Mouse (Mus musculus): ENCODE data around the gene Cracr2a. TPM values are rescaled to one million over a fixed set of nuclear protein-coding genes. Genes with fewer than 3 reads are reported as not detected.
A peak's percentile ranks its signal among the peaks of the same experiment; 100 is the strongest.

Cracr2a gene
- total and polyA plus RNA-seq, 2 experiments from 2014 or later, result 0.52 to 1.0 TPM

GRCm38 (mm10) chr6:127617258-127618025, 56.3 kb downstream of the Cracr2a start:
- Histone ChIP-seq H3K4me1 (ENCODE audit: insufficient read depth, low read length) (0 out of 2 replicates have a peak, but pooled peaks cover 2% of the 10 kb centered on the region), H3K27ac (no peak overlapping the region), H3K9me3 (ENCODE audit: low read length) (no peaks in the 10 kb centered on the region), H3K4me2 (ENCODE audit: low read depth, low read length) (0 out of 2 replicates have a peak overlapping the region, but pooled peaks have one; percentile 27), H3K9ac (replicated peaks; ENCODE audit: low read length) (no peak overlapping the region), H3K27me3 (ENCODE audit: insufficient read depth, low read length) (no peaks in the 10 kb centered on the region), H3K4me3 (ENCODE audit: low read length) (no peak overlapping the region), H3K36me3 (ENCODE audit: insufficient read depth, low read length) (no peaks in the 10 kb centered on the region)
- DNase-seq (ENCODE audit: low spot score) (peak; percentile 81), ATAC-seq (peak; percentile 30; the same call in 1 of the 2 replicates)
- TF ChIP-seq CTCF (IDR thresholded peaks at IDR 0.05; ENCODE audit: low read depth), result peak; percentile 88
- whole genome bisulfite sequencing, result 31% methylated on average over 10 of the region's 10 CpGs

- no peaks in the 10 kb centered on the region for H3K9me3 ChIP-seq (ENCODE audit: low read length)
- H3K27me3 ChIP-seq (ENCODE audit: insufficient read depth, low read length), result no peaks in the 10 kb centered on the region
- H3K27ac ChIP-seq, result no peak overlapping the region
- 67% methylated on average over 4 of the region's 4 CpGs for WGBS
- ATAC-seq (no peak), DNase-seq (ENCODE audit: low spot score) (no peak)
- TF ChIP-seq CTCF (IDR thresholded peaks at IDR 0.05; ENCODE audit: low read depth), result no peak
- no peak overlapping the region for H3K4me2 ChIP-seq (ENCODE audit: low read depth, low read length)
- H3K4me3 ChIP-seq (ENCODE audit: low read length), result no peak overlapping the region
- H3K9ac ChIP-seq (replicated peaks; ENCODE audit: low read length), result no peak overlapping the region
- H3K4me1 ChIP-seq (ENCODE audit: insufficient read depth, low read length), result 0 out of 2 replicates have a peak, but pooled peaks cover 2% of the 10 kb centered on the region
- no peaks in the 10 kb centered on the region for H3K36me3 ChIP-seq (ENCODE audit: insufficient read depth, low read length)
Observed at GRCm38 (mm10) chr6:127618686-127619085, 57.5 kb downstream of the Cracr2a start.

- no peaks in the 10 kb centered on the region for H3K36me3 ChIP-seq (ENCODE audit: insufficient read depth, low read length)
- H3K4me1 ChIP-seq (ENCODE audit: insufficient read depth, low read length), result 0 out of 2 replicates have a peak, but pooled peaks cover 7% of the 10 kb centered on the region
- WGBS, result 33% methylated on average over 5 of the region's 5 CpGs
- peak; percentile 85 for TF ChIP-seq CTCF (IDR thresholded peaks at IDR 0.05; ENCODE audit: low read depth)
- H3K9ac ChIP-seq (replicated peaks; ENCODE audit: low read length), result no peak overlapping the region
- no peak overlapping the region for H3K27ac ChIP-seq
- no peaks in the 10 kb centered on the region for H3K9me3 ChIP-seq (ENCODE audit: low read length)
- peak; percentile 44; the same call in 1 of the 2 replicates for ATAC-seq
- H3K4me2 ChIP-seq (ENCODE audit: low read depth, low read length), result no peak overlapping the region
- no peaks in the 10 kb centered on the region for H3K27me3 ChIP-seq (ENCODE audit: insufficient read depth, low read length)
- peak; percentile 88 for DNase-seq (ENCODE audit: low spot score)
- no peak overlapping the region for H3K4me3 ChIP-seq (ENCODE audit: low read length)
Observed at GRCm38 (mm10) chr6:127625135-127625534, 64.0 kb downstream of the Cracr2a start.

- ATAC-seq (peak; percentile 68), DNase-seq (ENCODE audit: low spot score) (peak; percentile 88)
- no peak for TF ChIP-seq CTCF (IDR thresholded peaks at IDR 0.05; ENCODE audit: low read depth)
- WGBS, result 14% methylated on average over 9 of the region's 9 CpGs
- Histone ChIP-seq H3K36me3 (ENCODE audit: insufficient read depth, low read length) (no peaks in the 10 kb centered on the region), H3K9ac (replicated peaks; ENCODE audit: low read length) (no peak overlapping the region), H3K4me3 (ENCODE audit: low read length) (no peak overlapping the region), H3K9me3 (ENCODE audit: low read length) (no peaks in the 10 kb centered on the region), H3K4me2 (ENCODE audit: low read depth, low read length) (no peak overlapping the region), H3K27ac (no peak overlapping the region), H3K4me1 (ENCODE audit: insufficient read depth, low read length) (0 out of 2 replicates have a peak, but pooled peaks cover 7% of the 10 kb centered on the region), H3K27me3 (ENCODE audit: insufficient read depth, low read length) (no peaks in the 10 kb centered on the region)
Observed at GRCm38 (mm10) chr6:127627453-127627852, 66.3 kb downstream of the Cracr2a start.

- 88% methylated on average over 2 of the region's 2 CpGs for WGBS
- no peak for ATAC-seq
- TF ChIP-seq CTCF (IDR thresholded peaks at IDR 0.05; ENCODE audit: low read depth), result no peak
- Histone ChIP-seq H3K36me3 (ENCODE audit: insufficient read depth, low read length) (no peaks in the 10 kb centered on the region), H3K27me3 (ENCODE audit: insufficient read depth, low read length) (no peaks in the 10 kb centered on the region), H3K4me1 (ENCODE audit: insufficient read depth, low read length) (0 out of 2 replicates have a peak, but pooled peaks cover 7% of the 10 kb centered on the region), H3K4me3 (ENCODE audit: low read length) (no peak overlapping the region), H3K4me2 (ENCODE audit: low read depth, low read length) (no peak overlapping the region), H3K9ac (replicated peaks; ENCODE audit: low read length) (no peak overlapping the region), H3K27ac (no peak overlapping the region), H3K9me3 (ENCODE audit: low read length) (no peaks in the 10 kb centered on the region)
- no peak for DNase-seq (ENCODE audit: low spot score)
Observed at GRCm38 (mm10) chr6:127629249-127629648, 68.1 kb downstream of the Cracr2a start.

GRCm38 (mm10) chr6:127634858-127635257, 73.7 kb downstream of the Cracr2a start:
- no peaks in the 10 kb centered on the region for H3K27me3 ChIP-seq (ENCODE audit: insufficient read depth, low read length)
- DNase-seq (ENCODE audit: low spot score), result no peak
- TF ChIP-seq CTCF (IDR thresholded peaks at IDR 0.05; ENCODE audit: low read depth), result no peak
- no peaks in the 10 kb centered on the region for H3K9me3 ChIP-seq (ENCODE audit: low read length)
- H3K4me3 ChIP-seq (ENCODE audit: low read length), result no peak overlapping the region
- no peaks in the 10 kb centered on the region for H3K36me3 ChIP-seq (ENCODE audit: insufficient read depth, low read length)
- no peak overlapping the region for H3K27ac ChIP-seq
- no peak overlapping the region for H3K9ac ChIP-seq (replicated peaks; ENCODE audit: low read length)
- WGBS, result 81% methylated on average over 2 of the region's 2 CpGs
- ATAC-seq, result no peak
- H3K4me2 ChIP-seq (ENCODE audit: low read depth, low read length), result no peak overlapping the region
- no peaks in the 10 kb centered on the region for H3K4me1 ChIP-seq (ENCODE audit: insufficient read depth, low read length)
